Mouse (Mus musculus) cerebellum, postnatal 36 days (tissue): Measurements from ENCODE around the gene Rab3gap1.

Experiments used
- DNase-seq, 2 experiments: peaks; one replicate each; pipeline ENCODE4 v3.0.0; 2021 to 2022; ENCODE audit warnings: mixed read lengths in 2 of 2

The Rab3gap1 gene

GRCm38 (mm10) chr1:127868300-127869261, at the start of gene Rab3gap1:
Rab3gap1 (plus strand) TSS chr1:127868773.
- peak; percentile 87 to 90 for DNase-seq

GRCm38 (mm10) chr1:127827325-127827724, 41.2 kb upstream of the Rab3gap1 start:
- no peak for DNase-seq

- DNase-seq = no peak
Measured at GRCm38 (mm10) chr1:127830215-127830921, 38.2 kb upstream of the Rab3gap1 start.

DNA sequence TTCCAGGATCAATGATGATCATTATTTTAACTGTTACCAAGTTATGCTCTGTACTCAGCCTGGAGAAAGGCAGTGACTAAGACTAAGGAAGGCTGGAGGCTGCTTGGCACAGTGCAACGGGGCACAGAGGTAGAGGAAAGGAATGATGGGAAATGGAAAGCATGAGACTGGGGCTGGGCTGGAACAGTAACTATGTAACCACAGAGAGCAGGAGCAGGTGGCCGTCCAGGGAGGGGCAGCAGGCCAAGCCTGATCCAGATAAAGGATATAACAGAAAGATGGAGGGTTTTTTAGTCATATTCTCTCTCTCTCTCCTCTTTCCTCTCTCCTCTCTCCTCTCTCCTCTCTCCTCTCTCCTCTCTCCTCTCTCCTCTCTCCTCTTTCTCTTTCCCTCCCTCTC, 34.9 kb upstream of the Rab3gap1 start:
- DNase-seq = no peak

GRCm38 (mm10) chr1:127834202-127834601, 34.4 kb upstream of the Rab3gap1 start:
- DNase-seq = no peak

DNA sequence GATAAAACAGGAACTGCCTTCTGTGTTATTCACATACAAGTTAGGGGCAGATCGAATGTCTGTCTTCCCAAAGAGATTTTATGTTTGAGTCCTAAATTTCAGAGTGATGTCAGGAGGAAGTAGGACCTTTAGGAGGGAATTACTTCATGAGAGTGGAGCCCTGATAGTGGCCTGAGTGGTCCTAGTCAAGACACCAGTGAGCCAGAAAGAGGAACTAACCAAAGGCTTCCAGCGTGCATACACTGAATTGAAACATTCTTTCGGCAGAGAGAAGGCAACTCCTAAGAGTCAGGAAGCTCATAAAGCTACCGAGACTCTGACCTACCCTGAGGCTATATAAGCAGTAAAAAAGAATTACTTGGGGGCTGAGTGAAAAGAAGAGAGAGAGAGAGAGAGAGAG, 32.0 kb upstream of the Rab3gap1 start:
- DNase-seq = no peak

DNA sequence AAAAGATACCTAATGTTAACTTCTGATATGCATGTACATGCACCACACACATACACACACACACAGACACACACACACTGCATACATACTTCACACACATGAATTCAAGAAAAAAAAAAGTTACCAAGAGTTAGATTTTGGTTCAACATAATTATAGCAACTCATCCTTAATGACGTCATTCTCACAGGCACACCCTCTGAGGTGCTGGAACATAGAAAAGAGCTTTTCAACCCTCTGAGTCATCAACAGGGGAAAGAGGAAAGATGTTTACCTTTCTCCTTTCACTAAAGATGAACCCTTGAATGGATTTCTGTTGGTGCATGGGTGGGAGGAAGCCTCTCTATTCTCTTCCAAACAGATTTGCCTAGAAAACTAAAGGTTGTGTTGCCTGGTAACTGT, 30.0 kb upstream of the Rab3gap1 start:
- no peak for DNase-seq

DNA sequence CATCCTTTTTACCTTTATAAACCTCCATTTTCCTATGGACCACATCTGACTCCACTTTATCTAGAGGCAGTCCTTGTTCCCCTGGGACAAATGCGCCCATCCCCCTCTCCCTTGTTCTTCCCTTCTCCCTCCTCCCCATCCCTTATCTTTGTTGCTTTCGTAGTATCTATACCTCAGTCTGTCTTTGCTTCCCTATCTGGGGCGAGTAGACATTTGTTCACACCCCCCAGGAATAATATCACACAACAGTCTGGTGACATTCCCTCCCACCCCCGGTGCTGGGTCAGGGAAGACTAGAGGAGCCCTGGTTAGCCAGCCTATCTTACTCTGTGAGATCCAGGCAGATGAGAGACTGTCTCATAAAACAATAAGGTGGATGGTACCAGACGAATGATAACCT, 23.1 kb upstream of the Rab3gap1 start:
- no peak for DNase-seq

- no peak for DNase-seq
Measured at GRCm38 (mm10) chr1:127850075-127850610, 18.4 kb upstream of the Rab3gap1 start.

- DNase-seq = no peak
Measured at GRCm38 (mm10) chr1:127854486-127855222, 13.9 kb upstream of the Rab3gap1 start, which contains the start of gene Map3k19. Map3k19 (minus strand) TSS chr1:127855031.

GRCm38 (mm10) chr1:127858945-127859648, 9.5 kb upstream of the Rab3gap1 start:
- no peak for DNase-seq

DNA sequence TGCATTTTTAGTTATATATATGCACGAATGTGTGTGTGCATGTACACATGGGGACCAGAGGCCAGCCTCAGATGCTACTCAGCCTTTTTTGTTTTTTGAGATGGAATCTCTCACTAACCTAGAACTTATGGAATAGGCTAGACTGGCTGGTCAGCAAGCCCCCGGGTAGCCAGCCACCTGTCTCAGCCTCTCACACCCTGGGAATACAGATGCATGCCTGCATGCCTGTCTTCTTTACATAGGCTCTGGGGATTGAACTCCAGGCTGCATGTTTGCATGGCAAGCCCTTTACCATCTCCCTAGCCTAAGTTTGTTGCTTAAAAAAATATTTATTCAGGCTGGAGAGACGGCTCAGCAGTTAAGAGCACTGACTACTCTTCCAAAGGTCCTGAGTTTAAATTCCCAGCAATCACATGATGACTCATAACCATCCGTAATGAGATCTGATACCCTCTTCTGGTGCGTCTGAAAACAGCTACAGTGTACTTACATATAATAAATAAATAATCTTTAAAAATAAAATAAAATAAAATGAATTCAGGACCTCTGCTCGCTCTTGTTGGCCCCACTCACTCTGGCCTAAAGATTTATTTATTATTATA, 8.7 kb upstream of the Rab3gap1 start:
- DNase-seq = no peak

- no peak for DNase-seq
Measured at GRCm38 (mm10) chr1:127860492-127860891, 8.1 kb upstream of the Rab3gap1 start.

DNA sequence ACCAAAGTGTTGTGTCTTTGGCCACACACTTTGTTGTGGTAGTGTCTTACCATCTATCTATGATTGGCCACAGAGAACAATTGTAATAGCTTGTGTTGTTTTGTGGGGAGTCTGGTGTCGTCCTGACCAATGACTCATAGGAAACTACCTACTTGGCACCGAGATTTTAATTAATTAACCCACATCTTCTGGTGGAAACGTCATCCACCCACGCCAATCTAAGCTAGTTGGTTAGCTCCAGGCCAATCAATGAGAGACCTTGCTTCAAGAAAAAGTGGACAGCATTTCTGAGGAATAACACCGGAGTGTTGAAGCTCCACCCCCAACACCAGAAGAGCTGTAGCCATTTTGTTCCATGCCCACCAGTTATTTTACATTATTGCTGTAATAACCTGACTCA, 6.7 kb upstream of the Rab3gap1 start:
- no peak for DNase-seq

DNA sequence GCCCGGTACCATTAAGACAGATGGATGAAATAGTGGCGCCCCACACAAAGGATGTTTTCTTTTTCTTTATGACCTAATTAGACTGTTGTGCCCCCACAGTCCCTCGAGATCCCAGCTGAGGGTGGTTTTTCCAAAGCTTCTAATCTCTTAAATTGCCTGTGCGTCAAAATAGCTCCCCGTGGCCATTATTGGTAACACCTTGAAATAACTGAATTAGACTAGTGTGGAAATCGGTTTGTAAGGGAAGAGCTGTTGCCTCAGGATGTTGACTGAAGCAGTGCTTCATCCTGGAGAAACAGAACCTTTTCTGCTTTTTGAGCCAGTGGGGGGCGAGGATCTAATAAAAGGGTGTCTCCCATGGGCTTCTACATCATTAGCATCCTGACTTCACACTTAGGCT, 4.8 kb upstream of the Rab3gap1 start:
- no peak for DNase-seq

- no peak for DNase-seq
Measured at GRCm38 (mm10) chr1:127869276-127869675, 703 bp downstream of the Rab3gap1 start.

DNA sequence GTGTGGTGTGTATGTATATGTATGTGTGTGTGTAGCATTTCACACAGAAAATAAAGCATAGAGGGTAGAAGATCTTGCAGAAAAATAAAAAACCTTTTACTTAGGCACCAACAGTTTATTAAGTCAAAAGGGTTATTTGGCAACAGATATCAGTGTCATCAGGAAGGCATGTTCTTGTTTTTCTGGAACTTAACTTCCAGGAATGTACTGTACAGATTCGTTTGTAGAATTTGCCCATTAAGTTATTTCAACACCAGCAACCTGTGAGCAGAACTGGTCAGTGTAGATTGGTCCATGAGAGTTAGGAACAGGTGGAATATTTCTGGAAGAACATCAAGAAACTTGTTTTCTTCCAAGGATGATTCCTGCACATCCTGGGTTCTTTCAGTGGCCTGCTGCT, 30.8 kb downstream of the Rab3gap1 start:
- no peak for DNase-seq

DNA sequence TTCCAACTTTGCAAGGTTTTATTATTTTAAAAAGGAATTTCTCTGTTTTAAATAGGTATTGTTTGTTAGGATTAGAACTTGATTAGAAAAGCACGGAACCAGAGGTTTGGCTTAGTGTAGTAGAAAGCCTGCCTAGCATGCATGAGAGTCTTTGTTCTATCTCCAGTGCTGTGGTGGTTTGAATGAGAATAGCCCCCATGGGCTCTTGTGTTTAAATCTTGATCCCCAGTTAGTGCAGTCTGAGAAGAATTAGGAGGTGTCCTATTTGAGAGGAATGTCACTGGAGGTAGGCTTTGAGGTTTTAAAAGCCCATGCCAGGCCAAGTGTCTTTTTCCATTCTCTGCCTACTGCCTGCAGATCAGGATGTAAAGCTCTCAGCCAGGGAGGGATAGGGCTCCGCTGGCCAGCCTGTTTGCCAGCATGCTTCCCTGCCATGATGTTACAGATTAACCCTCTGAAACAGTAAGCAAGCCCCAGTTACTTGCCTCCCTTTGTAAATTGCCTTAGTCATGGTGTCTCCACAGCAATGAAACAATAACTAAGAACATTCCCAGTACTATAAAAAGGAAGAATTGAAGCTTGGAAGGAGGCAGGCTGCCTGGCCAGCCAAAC, 36.3 kb downstream of the Rab3gap1 start:
- no peak for DNase-seq

- DNase-seq = no peak
Measured at GRCm38 (mm10) chr1:127913116-127913515, 44.5 kb downstream of the Rab3gap1 start.

GRCm38 (mm10) chr1:127915316-127915715, 46.7 kb downstream of the Rab3gap1 start:
- no peak for DNase-seq

DNA sequence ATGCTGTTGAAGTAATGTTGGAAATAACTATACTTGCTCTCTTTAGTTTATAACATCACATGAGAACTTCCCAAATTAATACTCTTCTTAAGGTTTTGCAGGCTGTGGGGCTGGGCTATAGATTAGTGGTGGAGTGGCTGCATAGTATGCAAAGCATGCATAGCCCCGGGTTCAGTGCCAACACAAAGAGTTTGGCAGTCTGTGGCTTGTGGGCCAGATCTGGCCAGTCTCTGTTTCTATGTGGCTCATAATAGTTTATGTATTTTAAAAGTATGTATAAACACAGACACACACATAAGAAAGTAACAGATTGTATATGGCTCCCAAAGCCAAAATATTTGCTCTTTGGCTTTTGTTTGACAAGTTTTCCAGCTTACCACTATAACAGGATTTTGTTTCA, 47.2 kb downstream of the Rab3gap1 start:
- DNase-seq = no peak
